Mouse (Mus musculus) embryonic fibroblast, embryonic 13.5 days (primary cell): Measurements from ENCODE around the gene Myh14.

Source experiments
- CTCF ChIP-seq: IDR thresholded peaks from 2 replicates; pipeline ENCODE4 v1.5.1; 2011; ENCODE audit warnings: mild to moderate bottlenecking, control low read depth, low read length, moderate library complexity, borderline replicate concordance; ENCODE audit not compliant: insufficient read depth
- POLR2A ChIP-seq: IDR thresholded peaks from 2 replicates; pipeline ENCODE4 v1.6.1; 2011; ENCODE audit warnings: low read depth, mild to moderate bottlenecking, control low read depth, low read length, moderate library complexity

- TF ChIP-seq POLR2A (no peak), CTCF (no peak)
These were observed 75.5 kb downstream of the Myh14 start for GRCm38 (mm10) chr7:44595131-44595561.
